Mouse (Mus musculus) inflammation-experienced regulatory T-cells, adult 6 months (primary cell): Measurements from ENCODE around the gene Rfx6. TPM values are rescaled to one million over a fixed set of nuclear protein-coding genes. Genes with fewer than 3 reads are reported as not detected.

ENCODE experiments used
- ATAC-seq: one replicate; pipeline ENCODE4 v1.8.0; 2017
- polyA plus RNA-seq, 3 experiments: library from polyadenylated mRNA; unstranded; fragments of 100-300 nt; shearing (Covaris generic); gene quantifications; one replicate each; pipeline ENCODE4 v1.2.1; 2017

The Rfx6 gene
- polyA plus RNA-seq: not detected

DNA sequence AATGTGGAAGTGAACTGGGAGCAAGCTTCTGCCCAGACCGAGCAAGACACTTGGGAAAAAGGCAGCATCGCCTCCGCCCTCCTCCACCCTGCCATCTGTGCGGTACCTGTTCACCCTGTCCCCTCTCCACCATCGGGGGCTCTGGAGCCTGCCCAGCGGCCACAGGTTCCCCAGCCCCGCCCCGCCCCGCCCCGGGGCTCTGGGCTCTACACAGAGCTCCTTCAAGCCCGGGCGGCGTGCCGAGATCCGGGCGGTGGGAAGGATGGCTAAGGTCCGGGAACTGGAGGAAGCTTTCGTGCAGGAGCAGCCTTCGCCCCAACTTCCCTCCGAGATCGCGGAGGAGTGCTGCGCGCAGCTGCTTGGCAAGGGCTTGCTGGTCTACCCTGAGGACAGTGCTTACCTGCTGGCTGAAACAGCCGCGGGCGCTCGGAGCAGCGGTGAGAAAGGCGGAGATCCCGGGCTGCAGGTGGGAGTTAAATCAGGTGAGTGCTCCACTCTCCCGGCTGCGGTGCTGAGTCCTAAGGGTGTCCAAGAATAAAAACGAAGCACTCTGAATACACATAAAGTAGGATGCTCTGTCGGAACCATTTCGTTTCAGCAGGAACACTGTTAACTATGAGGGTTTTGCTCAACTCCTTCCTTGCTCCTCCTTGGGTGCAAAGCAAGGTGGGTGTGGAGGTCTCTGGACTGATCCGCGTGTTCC lies at the start of gene Rfx6:
Gene Rfx6 (plus strand): TSS at position 209 of the 703 bp plus-strand sequence.
- ATAC-seq: no peak

DNA sequence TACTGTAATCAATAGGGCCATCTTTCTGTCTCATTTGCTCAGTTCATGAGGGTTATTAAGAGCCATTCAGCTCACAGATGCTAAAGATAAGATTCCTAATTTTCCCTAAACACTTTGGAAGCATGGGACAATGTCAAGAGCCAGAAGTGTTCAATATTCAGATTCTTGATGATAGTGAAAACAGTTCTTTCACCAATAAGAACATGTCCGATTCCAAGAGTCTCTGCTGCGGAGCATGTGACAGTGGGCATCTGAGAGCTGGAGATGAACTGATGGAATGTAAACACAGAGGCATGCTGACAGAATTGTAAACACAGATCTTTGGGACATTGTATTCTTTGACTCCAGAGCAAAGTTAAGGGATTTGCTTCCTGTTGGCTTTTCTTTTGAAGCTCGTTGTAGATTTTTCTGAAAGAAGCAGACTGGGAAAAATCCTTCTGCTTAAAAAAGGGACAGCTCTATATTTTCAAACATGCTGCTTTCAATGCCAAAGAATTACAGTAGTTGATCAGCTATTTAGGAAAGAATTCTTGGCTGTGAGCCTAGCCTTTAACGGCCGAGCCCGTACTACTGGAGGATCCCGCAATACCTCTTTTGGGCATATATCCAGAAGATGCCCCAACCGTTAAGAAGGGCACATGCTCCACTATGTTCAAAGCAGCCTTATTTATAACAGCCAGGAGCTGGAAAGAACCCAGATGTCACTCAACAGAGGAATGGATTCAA lies 46.0 kb upstream of the Rfx6 start, which contains the start of gene Gprc6a:
Gene Gprc6a (minus strand): TSS at position 51 of the 726 bp plus-strand sequence.
- ATAC-seq: no peak

DNA sequence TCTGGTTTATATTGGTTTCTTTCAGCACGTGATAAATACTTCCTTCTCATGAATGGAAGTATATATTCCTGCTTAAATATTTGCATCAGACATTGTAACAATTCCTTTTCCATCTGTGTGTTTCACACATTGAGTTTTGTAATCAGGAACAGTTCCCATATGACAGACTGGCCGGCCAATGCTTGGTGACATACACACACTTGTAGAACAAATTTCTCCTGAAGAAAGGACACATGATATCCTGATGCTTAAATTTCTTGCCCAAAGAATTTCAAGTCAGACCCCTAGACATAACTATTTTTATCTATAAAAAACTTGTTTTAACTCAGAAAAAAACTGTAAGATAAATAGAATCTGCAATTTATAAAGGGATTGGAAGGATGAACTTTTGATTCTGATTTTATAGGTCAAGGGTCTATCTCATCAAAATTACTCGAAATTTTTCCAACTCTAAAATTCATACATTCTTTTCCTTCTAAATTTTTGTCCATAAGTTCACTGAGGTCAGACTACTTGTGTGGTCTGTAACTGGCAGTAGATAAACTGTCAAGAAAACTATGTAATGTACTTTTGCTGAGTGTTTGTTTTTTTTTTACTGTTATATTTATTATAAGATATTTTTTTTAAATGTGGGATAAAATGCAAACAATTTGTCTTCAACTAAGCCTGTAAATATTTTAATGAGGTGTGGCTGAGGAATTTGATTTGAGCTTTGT lies 27.9 kb upstream of the Rfx6 start:
- ATAC-seq: no peak

DNA sequence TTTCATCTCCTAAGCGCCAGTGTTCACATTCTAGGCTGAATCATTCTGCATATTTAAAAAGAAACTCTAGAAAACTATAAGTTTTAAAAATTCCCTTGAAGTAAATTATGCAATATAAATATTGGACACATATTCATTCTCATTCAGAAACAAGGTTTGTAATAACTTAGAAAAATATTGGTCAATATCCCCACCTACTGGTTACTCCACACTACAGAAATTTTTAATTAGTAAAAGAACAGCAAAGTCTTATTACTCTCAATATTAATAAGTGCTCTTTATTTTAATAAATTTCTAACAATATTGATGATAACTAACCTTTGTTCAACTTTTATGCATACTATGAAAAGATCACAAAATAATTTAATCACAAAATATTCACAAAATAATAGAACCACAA lies 20.2 kb upstream of the Rfx6 start:
- no peak for ATAC-seq

DNA sequence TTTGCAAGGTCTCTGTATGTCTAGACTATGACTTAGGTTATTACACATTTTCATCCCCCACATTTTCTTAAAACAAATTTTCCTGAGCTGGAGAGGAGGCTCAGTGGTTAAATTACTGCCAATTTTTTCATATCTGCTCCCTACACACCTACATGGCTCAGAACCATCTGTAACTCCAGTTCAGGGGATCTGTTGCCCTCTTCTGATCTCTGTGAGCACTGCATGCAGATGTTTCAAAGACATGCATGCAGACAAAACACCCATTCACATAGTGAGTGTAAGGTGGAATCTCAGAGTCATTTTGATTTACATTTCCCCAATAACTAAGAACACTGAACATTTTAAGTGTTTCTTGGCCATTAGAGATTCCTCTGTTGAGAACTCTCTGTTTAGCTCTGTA lies 8.2 kb upstream of the Rfx6 start:
- no peak for ATAC-seq

DNA sequence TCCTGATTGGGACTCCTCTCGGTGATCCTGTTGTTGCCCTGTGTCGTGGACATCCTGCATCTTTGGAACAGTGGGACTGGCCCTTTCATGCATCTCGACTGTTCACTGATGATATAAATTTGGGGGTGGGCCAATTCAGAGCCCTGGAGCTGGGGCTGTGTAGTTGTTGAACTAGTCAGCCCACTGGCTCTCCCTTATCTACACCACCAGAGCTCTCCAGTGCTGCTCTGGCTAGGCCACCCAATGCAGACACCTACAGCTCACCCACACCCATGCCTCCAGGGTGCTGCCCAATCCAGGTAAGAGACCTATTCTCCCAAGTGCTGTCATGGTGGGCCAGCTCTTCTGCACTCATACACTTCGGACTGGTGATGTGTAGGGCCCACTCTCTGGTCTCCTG lies 6.0 kb upstream of the Rfx6 start:
- no peak for ATAC-seq

DNA sequence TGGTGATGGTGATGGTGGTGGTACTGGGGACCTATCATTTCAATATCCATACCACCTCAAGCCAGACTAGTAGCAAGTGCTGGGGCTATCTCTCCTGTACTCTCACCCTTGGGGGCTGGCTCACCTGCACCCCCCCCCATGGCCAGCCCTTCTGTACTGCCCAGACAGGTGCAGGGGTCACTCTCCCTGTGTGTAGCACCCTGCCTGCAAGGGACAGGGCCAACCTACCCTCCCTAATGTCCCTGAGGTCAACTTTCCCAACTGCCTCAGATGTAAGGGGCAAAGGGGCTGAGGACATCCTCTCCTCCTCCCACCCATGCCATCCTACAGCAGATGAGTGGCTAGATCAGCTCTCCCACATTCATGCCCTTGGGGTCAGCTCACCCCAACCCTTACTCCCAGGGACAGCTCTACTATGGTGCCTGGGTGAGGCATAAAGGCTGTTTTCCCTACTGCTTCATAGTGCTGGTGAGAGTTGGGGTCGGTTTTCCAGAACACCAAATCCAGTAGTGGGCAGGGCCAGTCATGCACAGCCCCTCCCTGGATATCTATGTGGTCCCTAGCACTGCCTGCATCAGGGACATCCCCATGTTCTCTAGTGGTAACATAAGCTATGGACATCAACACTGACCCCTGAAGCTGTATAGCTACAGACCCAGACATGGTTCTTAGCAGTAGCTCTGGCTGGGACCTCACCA lies 5.3 kb upstream of the Rfx6 start:
- ATAC-seq: no peak

DNA sequence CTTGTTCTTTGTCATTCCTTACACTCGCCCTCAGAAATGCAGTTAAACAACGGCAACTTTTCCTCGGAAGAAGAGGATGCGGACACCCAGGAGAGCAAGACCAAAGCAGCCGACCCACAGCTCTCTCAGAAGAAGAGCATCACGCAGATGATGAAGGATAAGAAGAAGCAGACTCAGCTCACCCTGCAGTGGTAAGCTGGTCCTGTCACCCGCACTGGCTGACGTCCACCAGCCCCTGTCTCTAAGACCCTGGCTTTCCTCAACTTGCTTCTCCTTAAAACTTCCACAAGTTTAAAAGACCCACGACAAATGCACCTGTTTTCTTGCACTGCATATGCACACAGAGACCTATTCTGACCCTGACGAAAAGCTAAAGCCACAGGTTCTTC lies 689 bp downstream of the Rfx6 start:
- ATAC-seq: no peak

DNA sequence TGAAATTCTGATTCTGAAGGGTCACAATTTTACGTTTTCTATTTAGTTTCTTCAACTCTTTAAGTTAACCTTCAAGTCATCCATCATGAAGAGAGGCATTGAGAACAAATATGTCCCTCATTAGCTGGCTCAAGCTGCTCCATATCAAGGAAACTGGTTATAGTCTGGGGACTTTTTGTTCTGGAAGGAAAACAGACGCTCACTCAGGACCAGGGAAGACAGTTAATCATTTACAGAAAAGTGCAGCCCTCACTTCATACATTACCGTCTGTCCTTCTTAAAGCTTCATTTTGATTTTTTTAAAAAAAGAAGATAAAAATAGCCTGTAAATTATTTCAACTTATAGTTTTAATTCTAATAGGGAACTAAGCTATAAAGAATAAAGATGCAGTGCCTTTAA lies 43.3 kb downstream of the Rfx6 start:
- ATAC-seq: no peak

DNA sequence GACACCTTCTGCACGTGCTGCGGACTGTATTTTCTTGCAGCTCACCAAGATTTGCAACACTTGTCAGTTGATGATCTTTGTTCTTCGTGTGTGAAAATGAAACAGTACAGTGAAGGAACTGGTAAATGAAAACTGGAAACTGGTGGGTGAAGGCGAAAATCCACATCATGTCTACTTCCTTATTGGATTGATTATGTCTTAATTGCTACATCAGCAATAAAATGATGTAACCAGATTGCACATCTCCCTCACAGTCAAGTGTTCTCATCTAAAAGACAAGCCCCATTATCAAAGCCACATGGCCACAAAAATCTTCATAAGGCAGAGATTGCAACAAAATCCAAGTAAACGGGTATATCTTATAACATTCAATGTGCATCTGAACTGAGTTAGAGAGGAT lies 83.9 kb downstream of the Rfx6 start:
- ATAC-seq: no peak

DNA sequence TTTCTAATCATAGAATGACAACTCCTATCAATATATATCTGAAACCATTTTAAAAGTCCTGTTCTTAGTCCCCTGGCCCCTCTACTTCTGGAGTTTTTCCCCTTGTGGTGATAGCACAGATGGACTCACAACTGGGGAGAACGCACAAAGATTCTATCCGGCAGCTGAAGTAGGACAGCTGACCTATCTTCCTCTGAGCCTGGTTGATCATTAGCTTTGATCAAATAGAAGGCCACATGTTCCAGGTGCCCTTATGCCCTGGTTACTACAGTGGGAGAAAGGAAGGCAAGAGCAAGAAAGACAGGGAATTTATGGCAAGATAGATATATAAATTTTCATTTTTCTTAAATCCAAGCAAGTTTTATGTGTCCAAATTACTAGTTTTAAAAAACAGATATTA lies 85.7 kb downstream of the Rfx6 start:
- ATAC-seq: no peak

DNA sequence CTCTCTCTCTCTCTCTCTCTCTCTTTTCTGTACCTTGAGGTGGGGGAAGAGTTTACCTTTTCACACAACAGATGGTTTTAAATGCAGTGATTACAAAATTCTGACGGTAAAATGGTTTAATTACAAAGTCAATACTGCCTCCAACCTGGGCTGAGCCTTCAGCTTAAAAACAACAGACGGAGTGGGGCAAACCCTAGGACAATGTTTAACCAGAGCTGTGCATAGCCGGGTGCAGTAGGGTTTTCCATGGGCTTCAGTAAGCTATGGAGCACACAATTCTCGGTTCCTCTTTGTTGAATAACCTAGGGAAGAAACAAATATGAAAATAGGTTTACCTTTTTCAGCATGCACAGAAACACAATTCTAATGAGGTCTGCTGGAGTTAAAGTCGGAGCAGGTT lies 90.9 kb downstream of the Rfx6 start:
- no peak for ATAC-seq

DNA sequence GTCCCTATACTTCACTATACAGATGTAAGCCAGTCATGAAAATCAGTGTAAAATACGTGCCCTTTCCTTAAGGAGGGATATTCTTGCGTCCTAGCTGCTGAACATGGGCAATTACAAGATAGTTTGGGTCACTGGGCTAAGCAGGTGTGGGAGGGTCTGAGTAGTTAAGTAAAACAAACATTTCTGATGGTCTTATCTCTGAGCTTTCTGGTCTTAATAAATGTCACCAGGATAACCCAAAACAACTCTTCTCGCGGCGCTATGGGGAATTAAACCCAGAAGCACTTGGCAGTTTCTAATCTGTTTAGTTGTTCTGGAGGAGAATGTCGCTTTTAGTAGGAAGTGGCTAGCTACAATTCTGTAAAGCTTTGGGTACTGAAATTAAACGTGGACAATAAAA lies 91.7 kb downstream of the Rfx6 start:
- no peak for ATAC-seq

DNA sequence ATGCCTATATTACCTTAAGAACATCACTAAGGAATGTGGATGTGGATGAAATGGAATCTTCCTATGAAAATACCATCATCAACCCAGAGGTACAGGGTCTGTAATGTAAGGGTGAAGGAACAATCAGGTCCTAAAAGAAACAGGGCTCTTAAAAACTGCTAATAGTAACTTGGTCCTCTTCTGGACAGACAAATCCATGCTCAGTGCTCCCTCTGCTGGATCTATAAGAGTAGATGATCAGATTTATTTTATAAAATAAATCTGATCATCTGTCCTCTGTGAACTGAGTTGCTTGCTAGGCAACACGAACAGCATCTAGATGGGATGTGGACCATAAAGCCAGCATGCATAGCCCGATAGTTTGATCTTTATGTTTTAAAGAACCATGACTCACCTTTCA lies 102.1 kb downstream of the Rfx6 start:
- no peak for ATAC-seq

Other genes starting within 250 kb of the Rfx6 start
- 100 to 1,000 TPM in 1 of 3 experiments, 10 to 100 TPM in 2; 40.2 to 251 (median 48.3) TPM for gene Gm49339, start 197.1 kb upstream of the Rfx6 start, polyA plus RNA-seq
- gene Lilr4b, start 197.1 kb upstream of the Rfx6 start, polyA plus RNA-seq: 100 to 1,000 TPM in 1 of 3 experiments, 10 to 100 TPM in 2; 63.4 to 328 (median 78.7) TPM
- 100 to 1,000 TPM in 2 of 3 experiments, 10 to 100 TPM in 1; 81.6 to 259 (median 106) TPM for gene Lilrb4a, start 186.8 kb upstream of the Rfx6 start, polyA plus RNA-seq
- not detected for gene Fam162b, start 87.2 kb upstream of the Rfx6 start, polyA plus RNA-seq
- not detected for gene Gprc6a, start 46.3 kb upstream of the Rfx6 start, polyA plus RNA-seq